Mouse (Mus musculus): ENCODE measurements around the gene Kncn.

Gene Kncn

DNA sequence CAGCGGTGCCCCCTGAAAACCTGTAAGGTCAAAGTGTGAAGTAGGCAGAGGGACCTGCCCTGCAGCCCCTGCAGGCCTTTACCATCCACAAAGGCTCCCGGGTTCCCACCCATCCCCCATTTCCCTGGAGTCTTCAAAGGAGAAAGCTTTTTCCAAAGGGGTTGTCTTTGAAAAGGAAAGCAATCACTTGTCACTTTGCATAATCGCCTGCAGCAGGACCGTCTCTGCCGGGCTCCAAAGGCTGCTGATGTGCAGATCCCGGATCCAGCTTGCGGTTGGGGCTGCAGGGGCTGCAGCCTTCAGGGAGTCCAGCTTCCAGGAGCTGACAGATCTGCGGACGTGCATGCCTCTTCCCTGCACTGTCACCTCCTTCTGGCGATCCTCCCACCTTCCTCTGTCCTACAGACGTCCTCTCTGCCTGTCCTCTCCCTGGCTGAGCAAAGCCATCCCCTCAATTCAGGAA is 6.0 kb upstream of the Kncn start:
- peak; percentile 30 for DNase-seq (ENCODE audit: low read depth, low spot score)

DNA sequence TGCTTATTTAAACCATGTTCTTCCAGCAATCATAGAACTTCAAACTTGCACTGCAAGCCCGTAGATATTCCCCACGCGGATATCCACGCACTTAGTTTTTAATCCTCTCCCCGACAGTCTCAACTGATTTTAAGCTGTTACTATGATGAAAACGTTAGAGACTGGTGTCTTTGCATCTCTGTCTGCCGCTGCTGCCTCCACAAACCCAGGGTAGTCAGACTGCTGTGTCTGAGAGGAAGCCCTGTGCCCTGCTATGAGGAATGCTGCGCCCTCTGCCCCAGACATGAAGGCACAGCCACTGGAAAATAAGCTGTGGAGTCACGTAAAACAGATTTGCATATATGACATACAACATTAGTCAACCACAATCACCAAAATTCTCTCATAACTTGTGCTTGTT is 5.4 kb upstream of the Kncn start:
- DNase-seq (ENCODE audit: low read depth, low spot score) = no peak

DNA sequence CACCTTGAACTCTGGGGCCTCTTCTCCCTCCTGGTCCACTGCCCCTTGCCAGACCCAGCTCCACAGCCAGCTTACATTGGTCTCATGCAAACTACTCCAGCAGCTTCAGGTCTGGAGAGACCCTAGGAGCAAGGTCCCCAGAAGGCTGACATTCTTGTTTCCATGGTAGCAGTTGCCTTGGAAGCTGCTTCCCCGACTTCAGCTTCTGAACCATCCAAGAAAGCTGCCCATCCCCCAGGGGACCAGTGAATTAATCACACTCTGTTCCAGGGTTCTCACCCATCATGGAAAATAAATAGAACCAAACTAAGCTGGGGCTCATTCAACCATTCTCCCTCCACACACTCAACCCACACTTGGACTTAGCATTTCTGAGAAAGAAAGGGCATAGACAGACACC is 3.0 kb upstream of the Kncn start:
- DNase-seq (ENCODE audit: low read depth, low spot score) = peak; percentile 77

DNA sequence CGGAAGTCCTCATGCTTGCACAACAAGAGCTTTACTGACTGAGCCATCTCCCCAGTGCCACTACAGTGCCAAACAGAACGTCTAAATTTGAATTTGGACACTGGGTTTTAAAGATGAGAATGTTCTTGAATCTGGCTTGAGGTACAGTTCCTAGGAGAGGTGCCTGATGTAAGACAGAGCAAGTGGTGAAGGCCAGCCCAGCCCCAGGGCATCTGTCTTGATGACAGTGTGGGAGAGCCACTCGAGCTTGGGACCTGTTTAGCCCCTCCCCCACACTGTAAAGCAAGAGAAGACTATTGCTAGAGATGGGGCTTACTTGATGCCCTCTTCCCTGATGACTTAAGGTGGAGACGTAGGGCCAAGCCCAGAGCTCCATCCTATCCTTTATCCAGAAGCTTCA is 2.0 kb upstream of the Kncn start:
- no peak for DNase-seq (ENCODE audit: low read depth, low spot score)

DNA sequence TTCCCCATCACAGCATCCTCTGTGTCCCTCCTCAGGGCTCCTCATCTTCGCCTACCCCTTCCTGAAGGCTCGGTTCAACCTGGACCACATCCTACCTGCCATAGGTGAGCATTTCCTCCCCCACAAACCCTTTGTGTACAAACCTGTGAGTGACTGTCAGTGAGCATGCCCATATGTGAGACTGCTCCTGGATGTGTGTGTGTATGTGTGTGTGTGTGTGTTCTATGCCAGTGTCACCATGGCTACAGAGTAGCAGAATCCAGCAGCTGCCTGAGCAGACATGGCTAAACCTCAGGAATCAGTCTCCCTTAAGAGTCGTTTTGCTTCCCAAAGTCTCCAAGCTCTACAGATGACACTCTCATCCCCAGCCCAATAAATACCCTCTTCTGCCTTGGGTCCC is 1.6 kb downstream of the Kncn start:
- DNase-seq (ENCODE audit: low read depth, low spot score) = peak; percentile 74

DNA sequence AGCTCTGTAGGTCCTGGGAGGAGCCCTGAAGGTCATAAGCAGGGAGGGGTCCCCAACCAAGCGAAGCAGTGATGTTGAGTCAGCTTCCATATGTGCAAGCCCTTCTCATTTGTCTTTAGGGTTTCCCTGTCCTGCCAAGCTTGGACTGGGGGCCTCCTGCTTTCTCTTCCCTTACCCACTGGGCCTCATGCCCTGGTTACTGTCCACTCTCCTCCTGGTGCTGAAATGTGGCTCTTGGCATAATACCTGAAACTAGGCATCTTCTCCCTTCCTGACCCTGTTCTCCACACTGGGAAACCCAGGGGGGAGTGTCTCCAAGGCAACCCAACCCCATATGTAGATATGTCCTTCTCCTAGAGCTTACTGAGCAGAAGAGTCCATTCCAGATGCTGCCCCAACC is 2.7 kb downstream of the Kncn start:
- no peak for DNase-seq (ENCODE audit: low read depth, low spot score)

DNA sequence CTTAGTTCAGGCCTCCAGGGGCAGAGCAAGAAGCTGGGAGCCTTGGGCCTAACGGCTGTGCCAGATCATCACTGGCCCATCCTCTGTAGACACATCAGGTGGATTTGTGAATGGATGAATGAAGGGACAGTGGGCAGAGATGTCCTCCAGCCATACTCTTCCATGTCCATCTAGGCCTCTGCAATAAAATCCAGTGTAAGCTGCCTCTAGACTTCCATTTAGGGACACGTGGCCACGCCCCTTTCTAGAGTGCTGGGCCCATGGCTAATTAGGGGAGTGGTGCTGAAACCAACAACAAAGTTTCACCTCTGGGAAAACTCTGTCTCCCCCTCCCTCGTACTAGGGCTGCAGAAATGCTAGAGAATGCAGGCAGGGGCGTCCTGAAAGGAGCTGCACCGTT is 5.9 kb downstream of the Kncn start:
- DNase-seq (ENCODE audit: low read depth, low spot score) = no peak

DNA sequence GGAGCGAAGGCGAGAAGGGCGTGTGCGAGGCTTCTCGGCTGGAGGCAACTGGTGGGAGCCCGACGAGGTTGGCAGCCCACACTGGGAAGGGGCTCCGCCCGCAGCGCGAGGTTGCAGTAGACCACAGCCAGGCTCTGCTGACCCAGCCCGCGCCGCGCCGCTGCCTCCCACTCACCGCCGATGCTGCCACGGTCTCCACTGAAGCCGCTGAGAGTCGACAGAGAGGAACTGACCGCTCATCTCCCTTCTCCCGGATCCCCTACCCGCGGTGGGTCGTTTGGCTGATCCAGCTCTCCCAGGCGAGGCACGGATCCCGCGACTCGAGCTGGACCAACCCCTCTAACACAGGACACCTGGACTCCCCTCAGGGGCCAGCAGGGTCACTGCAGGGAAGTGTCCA is 6.4 kb downstream of the Kncn start, which contains the start of gene 6430628N08Rik:
TSS of gene 6430628N08Rik (plus strand) at position 113 of the 400 bp plus-strand sequence.
- DNase-seq (ENCODE audit: low read depth, low spot score) = no peak

DNA sequence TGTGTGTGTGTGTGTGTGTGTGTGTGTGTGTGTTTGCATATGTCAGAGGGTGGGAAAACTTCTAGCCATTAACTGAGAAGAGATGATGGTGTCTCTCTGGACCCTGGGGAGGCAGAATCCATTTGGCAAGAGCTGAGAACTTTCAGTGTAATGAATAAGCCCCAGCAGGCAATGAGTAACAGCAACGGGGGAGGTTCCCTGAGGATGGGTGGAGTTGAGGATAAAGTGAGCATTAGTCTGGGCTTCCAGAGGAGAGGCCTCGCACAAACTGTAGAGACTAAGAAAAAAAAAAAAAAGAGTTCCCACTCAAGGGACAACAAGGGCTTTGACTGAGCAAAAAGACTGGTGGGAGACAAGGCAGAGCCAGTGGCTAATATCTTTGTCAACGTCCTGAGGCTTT is 10.1 kb downstream of the Kncn start:
- DNase-seq (ENCODE audit: low read depth, low spot score) = peak; percentile 43

DNA sequence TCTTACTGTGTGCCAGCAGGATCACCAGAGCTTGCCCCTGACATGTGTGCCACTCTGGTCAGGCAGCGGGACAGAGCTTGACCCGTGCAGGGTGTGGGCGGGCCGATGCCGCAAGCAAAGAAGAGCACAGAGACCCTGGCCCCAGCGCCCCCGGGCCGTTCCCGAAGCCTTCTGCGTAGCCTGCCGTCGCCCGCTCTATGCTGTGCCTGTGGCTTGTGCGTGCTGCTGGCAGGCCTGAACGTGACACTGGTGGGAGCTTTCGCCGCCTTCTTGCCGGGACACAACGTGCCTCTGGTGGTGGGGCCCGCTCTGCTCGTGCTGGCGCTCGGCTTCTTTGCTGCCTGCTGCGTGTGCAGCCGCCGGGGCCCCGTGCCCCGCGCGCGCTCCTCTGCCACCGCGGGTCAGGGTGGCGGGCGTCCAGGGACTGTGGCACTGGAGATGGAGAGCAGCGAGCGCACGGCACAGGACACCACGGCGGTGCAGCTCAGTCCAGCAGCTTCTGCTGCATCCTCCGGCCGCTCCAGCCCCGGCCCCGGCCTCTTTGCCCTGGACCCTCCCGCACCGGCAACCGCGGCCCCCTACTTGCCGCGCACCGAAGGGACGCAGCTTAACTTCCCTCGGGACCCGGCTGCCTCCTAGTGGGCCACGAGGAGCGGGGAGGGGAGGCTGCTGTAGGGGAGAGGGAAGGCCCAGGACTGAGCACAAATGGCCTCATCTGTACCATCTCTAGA is 13.9 kb downstream of the Kncn start:
- DNase-seq (ENCODE audit: low read depth, low spot score) = peak; percentile 21

DNA sequence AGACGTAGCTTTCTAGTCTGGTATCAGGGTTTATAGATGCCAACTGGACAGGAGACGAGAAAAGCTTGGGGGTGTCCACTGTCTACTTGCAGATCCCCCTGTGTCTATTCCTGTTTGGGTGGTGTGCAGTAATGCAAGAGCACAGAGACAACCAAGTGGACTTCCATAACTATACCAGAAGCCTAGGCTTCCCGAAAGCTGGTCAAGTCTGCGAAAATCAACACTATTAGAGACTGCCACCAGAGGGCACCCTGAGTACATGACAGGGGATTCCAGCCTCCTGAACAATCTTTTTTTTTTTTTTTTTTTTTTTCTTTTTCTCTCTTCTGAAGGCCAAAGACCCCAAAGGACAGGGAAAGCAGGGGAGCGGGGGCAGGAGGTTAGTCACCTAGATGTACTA is 18.6 kb downstream of the Kncn start:
- DNase-seq (ENCODE audit: low read depth, low spot score) = peak; percentile 87

DNA sequence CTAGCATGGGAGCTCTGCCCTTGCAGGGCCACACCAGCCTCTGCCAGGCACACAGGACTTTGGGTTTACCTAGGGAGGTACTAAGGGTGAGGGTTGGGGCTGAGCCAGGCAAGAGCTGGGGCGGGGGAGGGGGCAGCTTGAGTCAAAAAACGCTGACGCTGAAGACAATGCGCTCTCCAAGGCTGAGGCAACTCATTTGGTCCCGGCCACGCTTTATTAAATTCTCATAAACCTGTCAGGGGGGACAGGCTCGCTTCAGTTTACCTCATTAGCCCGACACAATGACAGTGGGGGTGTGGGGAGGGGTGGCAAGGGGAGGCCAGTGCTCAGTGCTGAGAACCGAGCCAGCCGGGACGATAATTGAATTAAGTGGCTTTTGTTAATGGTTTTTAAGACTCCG is 20.2 kb downstream of the Kncn start:
- no peak for DNase-seq (ENCODE audit: low read depth, low spot score)

DNA sequence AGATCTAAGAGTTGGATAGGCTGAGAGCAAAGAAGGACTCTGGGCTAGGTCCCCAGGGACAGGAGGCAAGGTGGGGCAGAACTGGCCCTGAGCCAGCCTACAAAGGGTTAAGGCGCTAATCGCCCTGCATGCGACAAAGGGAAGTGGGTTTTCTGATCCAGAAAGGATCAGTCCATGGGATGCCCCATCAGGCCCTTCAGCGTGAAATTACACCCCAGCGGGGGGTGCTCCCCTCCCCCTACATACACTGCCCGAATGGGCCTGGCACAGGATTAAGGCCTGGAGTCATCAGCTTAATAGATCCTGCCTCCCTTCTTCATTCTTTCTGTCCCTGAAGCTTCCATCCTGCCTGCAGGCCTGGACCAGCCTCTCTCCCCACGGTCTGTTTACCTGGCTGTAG is 21.5 kb downstream of the Kncn start:
- DNase-seq (ENCODE audit: low read depth, low spot score) = no peak

DNA sequence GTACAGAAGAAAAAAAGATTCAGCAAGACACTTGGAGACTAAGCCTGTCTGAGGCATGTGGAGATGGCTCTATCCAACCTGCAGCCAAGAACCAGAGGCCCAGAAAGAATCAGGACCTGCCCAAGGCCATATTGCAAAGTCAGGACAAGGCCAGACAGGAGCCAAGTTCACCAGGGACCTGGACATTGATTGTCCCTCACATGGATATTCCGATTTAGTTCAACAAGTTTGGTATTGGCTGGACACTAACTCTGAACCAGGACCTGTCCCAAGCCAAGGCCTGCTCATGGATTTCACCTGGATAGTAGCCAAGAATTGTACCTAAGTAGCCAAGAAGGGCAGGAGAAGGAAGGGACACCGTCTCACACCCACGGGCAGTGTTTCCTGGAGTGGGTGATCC is 22.6 kb downstream of the Kncn start:
- no peak for DNase-seq (ENCODE audit: low read depth, low spot score)

DNA sequence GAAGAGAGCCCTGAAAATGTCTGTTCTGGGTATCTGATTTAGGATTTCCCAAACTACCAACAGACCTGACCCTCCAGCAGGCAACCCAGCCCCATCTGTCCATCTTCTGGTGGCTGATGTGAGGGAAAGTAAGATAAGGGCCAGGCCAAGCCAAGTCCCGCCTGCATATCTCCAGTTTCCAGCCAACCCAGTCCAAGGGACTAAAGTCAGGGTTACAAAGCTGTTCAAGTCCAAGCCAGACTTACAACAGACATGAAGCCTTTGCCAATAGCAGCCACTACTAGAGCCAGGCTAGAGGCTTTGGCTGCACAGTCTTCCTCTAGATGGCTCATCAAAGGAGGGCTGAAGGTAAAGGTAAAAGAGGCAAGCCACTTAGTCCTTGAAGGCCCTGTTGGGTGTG is 23.8 kb downstream of the Kncn start:
- DNase-seq (ENCODE audit: low read depth, low spot score) = no peak

DNA sequence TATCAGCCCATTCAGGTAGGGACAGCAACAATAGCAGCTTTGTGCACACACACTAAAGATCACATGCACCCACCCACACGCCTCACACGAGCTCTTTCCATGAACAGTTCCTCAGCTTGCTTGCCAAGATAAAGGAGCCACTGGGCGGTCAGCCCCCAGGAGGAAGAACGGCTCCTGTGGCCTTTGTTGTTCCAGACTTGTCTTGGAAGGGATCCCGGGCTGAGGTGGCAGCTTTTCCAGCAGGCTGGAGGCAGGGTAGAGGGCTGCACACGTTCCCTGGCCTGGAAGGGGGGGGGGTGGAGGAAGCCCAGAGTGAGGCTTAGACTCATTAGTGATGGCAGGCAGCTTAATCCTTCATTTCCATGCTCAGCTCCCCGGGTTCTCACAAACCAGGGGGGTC is 24.4 kb downstream of the Kncn start:
- peak; percentile 18 for DNase-seq (ENCODE audit: low read depth, low spot score)

DNA sequence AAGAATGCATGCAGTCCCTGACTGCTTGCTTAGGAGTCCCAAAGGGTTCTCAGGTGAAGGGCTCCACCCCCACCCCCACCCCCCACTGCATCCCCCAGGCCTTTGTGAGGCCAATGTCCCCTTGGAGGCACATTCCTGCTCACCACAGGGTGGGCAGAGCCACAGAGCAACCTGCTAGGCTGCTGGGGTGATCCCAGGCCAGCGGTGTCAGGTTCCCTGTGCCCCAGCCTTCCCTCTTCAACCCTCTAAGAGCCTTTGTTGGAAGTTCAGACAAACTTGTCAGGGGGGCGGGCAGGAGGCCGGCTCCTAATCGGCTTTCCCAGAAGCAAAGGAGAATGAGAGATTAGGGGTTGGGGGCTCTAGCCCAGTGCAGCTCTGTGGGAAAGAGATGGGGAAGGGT is 27.4 kb downstream of the Kncn start:
- no peak for DNase-seq (ENCODE audit: low read depth, low spot score)

DNA sequence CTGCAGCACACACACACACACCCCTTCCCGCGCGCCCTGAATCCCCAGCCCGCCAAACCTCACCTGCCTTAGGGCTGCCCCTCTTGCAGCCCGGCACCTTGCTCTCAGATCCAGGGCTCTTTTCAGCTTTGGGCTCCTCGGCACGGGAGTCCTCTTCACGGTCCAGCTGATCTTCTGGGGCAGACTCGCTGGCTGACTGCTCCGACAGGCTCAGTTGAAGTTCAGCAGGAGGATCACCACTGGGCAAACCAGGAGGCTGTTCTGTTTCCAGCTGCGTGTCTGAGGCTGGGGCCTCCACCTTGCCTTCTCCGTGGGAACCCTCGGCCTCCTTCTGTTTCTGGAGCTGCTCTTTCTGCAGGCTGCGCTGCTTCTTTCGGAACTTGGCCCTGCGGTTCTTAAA is 35.7 kb downstream of the Kncn start:
- no peak for DNase-seq (ENCODE audit: low read depth, low spot score)

DNA sequence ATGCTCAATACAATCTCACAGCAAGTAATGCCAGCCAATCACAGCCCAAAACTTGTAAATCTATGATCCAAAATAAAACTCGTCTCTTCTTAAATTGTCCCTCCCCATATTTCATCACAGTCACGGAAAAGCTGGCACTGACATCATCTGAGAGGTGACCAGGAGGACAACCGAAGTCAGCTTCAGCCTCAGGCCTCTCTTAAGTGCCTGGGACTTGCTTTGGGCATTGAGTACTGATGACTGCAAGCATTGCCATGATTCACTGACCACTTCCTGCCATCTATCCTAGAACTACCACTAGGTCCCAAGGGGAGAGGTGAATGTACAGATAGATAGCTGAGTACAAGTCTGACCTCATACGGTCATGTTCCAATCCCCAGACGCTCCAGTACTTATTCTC is 38.5 kb downstream of the Kncn start:
- DNase-seq (ENCODE audit: low read depth, low spot score) = no peak

DNA sequence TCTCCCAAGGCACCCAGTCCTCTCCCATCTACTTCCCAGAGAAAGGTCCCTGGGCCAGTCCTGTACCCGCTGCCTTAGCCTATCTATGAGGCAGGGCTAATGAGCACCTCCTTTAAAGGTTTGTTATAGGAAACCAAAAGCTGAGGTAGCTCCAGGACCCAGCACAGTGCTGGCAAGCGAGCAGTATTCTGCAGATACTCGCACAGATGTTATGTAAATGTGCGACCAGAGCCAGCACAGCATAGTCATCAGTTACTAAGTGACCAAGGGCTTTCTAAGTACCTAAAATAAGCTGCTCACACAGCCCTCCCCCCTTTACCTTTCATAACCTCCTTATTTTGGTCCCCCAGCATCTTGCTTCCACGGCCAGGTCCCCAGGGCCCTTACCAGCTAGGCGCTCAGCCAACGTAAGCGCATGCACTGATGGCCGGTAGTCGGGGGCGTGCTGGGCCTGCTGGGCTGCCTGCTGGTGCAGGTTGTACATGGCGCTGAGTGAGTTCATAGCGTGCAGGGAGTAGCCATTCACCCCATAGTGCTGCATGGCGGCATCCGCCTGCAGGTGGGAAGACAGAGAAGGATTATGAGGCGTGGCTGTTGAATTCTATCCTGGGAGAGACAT is 39.2 kb downstream of the Kncn start:
- DNase-seq (ENCODE audit: low read depth, low spot score) = peak; percentile 33

DNA sequence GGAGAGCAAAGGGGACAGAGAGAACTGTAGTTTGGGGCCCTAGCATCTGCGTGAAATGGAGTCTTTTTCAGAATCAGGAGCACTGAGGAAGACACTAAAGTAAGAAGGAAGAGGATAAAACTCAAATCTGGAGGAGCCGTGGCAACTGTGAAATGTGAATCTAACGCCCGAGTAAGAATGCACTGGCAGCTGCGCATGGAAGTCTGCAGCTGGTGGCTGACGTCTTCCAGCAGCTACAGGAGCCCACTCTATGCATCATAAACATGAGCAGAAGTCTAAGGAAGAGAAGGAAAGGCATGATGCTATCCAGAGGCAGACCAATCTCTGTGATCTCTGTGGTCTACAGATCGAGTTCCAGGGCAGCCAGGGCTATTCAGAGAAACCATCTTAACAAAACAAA is 43.4 kb downstream of the Kncn start:
- peak; percentile 8 for DNase-seq (ENCODE audit: low read depth, low spot score)

DNA sequence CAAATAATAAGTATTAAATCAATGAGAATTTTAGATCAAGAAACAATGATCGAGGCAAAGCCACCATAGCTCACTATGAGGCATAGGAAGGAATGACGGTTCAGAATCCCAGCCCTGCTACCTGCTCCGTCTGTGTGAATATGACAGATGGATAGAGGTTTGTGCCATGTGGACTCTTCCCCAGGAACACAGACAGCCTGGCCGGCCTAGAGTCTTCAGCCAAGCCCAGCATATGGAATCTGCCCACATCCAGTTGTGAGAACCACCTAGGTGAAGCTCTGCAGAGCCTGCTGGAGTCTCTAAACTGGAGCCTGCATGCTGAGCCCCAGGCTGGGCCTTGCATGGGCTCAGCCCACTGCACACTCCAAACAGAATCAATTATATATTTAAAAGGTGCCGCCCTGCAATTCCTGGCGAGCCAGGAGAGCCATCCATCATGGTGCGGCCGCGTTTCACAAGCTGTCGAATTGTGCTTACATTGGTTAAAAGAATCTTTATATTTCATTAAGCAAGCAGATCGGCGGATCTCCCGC is 47.4 kb downstream of the Kncn start:
- DNase-seq (ENCODE audit: low read depth, low spot score) = peak; percentile 26

All from brain, adult 2 months (tissue).